Mouse (Mus musculus) midbrain, postnatal 0 days (tissue): ENCODE results near the gene Cdk14. TPM values are rescaled to one million over a fixed set of nuclear protein-coding genes. Genes with fewer than 3 reads are reported as not detected.

ENCODE experiments used
- ATAC-seq: fragments of 200-750 bp; cut with Nextera tagmentation; 2 replicates; pipeline ENCODE4 v1.8.0; 2017; ENCODE audit warnings: moderate number of reproducible peaks, mild to moderate bottlenecking, moderate TSS enrichment, moderate library complexity; ENCODE audit not compliant: low FRiP score
- DNase-seq: peaks from one replicate; pipeline ENCODE4 v3.0.0-alpha.2; 2015; ENCODE audit warnings: low spot score
- H3K27ac ChIP-seq: fragments of 300-500 bp; sonication (generic); 2 replicates; pipeline ENCODE4 v1.5.1; 2014; ENCODE audit warnings: low read depth, mild to moderate bottlenecking, low read length, mixed read lengths
- H3K27me3 ChIP-seq: fragments of 300-500 bp; sonication (generic); 2 replicates; pipeline ENCODE4 v1.6.1; 2014; ENCODE audit warnings: low read length, control low read depth, mixed read lengths; ENCODE audit not compliant: insufficient read depth
- H3K36me3 ChIP-seq: fragments of 300-500 bp; sonication (generic); 2 replicates; pipeline ENCODE4 v1.6.1; 2014; ENCODE audit warnings: low read length, control low read depth, mixed read lengths; ENCODE audit not compliant: insufficient read depth
- H3K4me1 ChIP-seq: fragments of 300-500 bp; sonication (generic); 2 replicates; pipeline ENCODE4 v1.6.1; 2014; ENCODE audit warnings: mild to moderate bottlenecking, control low read depth, antibody characterized with exemption, low read length, mixed read lengths; ENCODE audit not compliant: insufficient read depth
- H3K4me2 ChIP-seq: fragments of 300-500 bp; sonication (generic); 2 replicates; pipeline ENCODE4 v1.6.1; 2014; ENCODE audit warnings: low read depth, mild to moderate bottlenecking, low read length, mixed read lengths; ENCODE audit not compliant: poor library complexity, severe bottlenecking
- H3K4me3 ChIP-seq: fragments of 300-500 bp; sonication (generic); 2 replicates; pipeline ENCODE4 v1.5.1; 2014; ENCODE audit warnings: low read depth, mild to moderate bottlenecking, low read length, moderate library complexity
- H3K9ac ChIP-seq: fragments of 300-500 bp; sonication (generic); replicated peaks from 2 replicates; pipeline ENCODE4 v1.6.1; 2014; ENCODE audit warnings: mild to moderate bottlenecking, low read length, moderate library complexity, mixed read lengths; ENCODE audit not compliant: poor library complexity, severe bottlenecking
- H3K9me3 ChIP-seq: fragments of 300-500 bp; sonication (generic); 2 replicates; pipeline ENCODE4 v1.6.1; 2016; ENCODE audit warnings: low read length, control low read depth
- CTCF ChIP-seq: IDR thresholded peaks from 2 replicates; pipeline ENCODE4 v1.5.1; 2016; ENCODE audit warnings: antibody characterized with exemption, mild to moderate bottlenecking
- WGBS: fragments of 180-500 bp; shearing (Covaris S2); extraction: QIAGEN DNeasy Blood & Tissue Kit; methylation state at CpG from one replicate; pipeline ENCODE4 v1.1.7; 2014; 5-methylcytosine and 5-hydroxymethylcytosine counted together
- polyA plus RNA-seq: library from polyadenylated mRNA; unstranded; fragments of >200 nt; fragmentation: Nextera tagmentation; extraction: Ambion mirVana; gene quantifications from 2 replicates; pipeline ENCODE4 v1.2.1, GENCODE M21; 2015
- total RNA-seq: library from RNA; depleted of rRNA; stranded (reverse); fragments of >200 nt; gene quantifications from 2 replicates; pipeline ENCODE4 v1.2.3, GENCODE M21; 2014

The Cdk14 gene
- total and polyA plus RNA-seq, 2 experiments from 2014 or later, result 45.6 to 84.4 TPM

GRCm38 (mm10) chr5:5175611-5176010 lies 244.5 kb downstream of the Cdk14 start:
- Histone ChIP-seq H3K36me3 (no peaks in the 10 kb centered on the region), H3K4me2 (no peak overlapping the region), H3K27me3 (no peaks in the 10 kb centered on the region), H3K27ac (no peak overlapping the region), H3K9ac (no peak overlapping the region), H3K4me3 (no peak overlapping the region), H3K9me3 (no peaks in the 10 kb centered on the region), H3K4me1 (no peaks in the 10 kb centered on the region)
- no peak for TF ChIP-seq CTCF
- DNase-seq (no peak), ATAC-seq (no peak)
- 74% methylated on average over 1 of the region's 1 CpGs for WGBS

- DNase-seq (no peak), ATAC-seq (no peak)
- H3K27ac ChIP-seq, result no peak overlapping the region
- no peaks in the 10 kb centered on the region for H3K4me1 ChIP-seq
- H3K27me3 ChIP-seq, result no peaks in the 10 kb centered on the region
- no peak overlapping the region for H3K4me3 ChIP-seq
- no peak for TF ChIP-seq CTCF
- no peak overlapping the region for H3K9ac ChIP-seq
- H3K9me3 ChIP-seq, result no peaks in the 10 kb centered on the region
- WGBS, result 39% methylated on average over 1 of the region's 1 CpGs
- H3K36me3 ChIP-seq, result no peaks in the 10 kb centered on the region
- no peak overlapping the region for H3K4me2 ChIP-seq
These were observed 245.0 kb downstream of the Cdk14 start for GRCm38 (mm10) chr5:5175090-5175489.

- DNase-seq, result no peak
- no peak overlapping the region for H3K27ac ChIP-seq
- no peaks in the 10 kb centered on the region for H3K4me1 ChIP-seq
- ATAC-seq, result no peak
- H3K9me3 ChIP-seq, result no peaks in the 10 kb centered on the region
- 32% methylated on average over 2 of the region's 2 CpGs for WGBS
- no peaks in the 10 kb centered on the region for H3K36me3 ChIP-seq
- no peaks in the 10 kb centered on the region for H3K27me3 ChIP-seq
- H3K4me3 ChIP-seq, result no peak overlapping the region
- H3K4me2 ChIP-seq, result no peak overlapping the region
- H3K9ac ChIP-seq, result no peak overlapping the region
- no peak for TF ChIP-seq CTCF
These were observed 254.0 kb downstream of the Cdk14 start for GRCm38 (mm10) chr5:5166086-5166485.

GRCm38 (mm10) chr5:5164326-5164725 lies 255.8 kb downstream of the Cdk14 start:
- H3K4me3 ChIP-seq, result no peak overlapping the region
- no peak overlapping the region for H3K27ac ChIP-seq
- no peaks in the 10 kb centered on the region for H3K4me1 ChIP-seq
- no peaks in the 10 kb centered on the region for H3K36me3 ChIP-seq
- DNase-seq, result no peak
- H3K27me3 ChIP-seq, result no peaks in the 10 kb centered on the region
- no peak for TF ChIP-seq CTCF
- H3K4me2 ChIP-seq, result no peak overlapping the region
- 95% methylated on average over 5 of the region's 5 CpGs for WGBS
- no peak for ATAC-seq
- H3K9me3 ChIP-seq, result no peaks in the 10 kb centered on the region
- H3K9ac ChIP-seq, result no peak overlapping the region

- Histone ChIP-seq H3K4me3 (no peak overlapping the region), H3K4me1 (no peaks in the 10 kb centered on the region), H3K27ac (no peak overlapping the region), H3K9ac (no peak overlapping the region), H3K27me3 (no peaks in the 10 kb centered on the region), H3K36me3 (no peaks in the 10 kb centered on the region), H3K4me2 (no peak overlapping the region), H3K9me3 (no peaks in the 10 kb centered on the region)
- 91% methylated on average over 2 of the region's 2 CpGs for WGBS
- DNase-seq (no peak), ATAC-seq (no peak)
- no peak for TF ChIP-seq CTCF
These were observed 256.3 kb downstream of the Cdk14 start for GRCm38 (mm10) chr5:5163823-5164222.

- Histone ChIP-seq H3K36me3 (no peaks in the 10 kb centered on the region), H3K4me2 (no peak overlapping the region), H3K4me3 (no peak overlapping the region), H3K27ac (no peak overlapping the region), H3K9ac (no peak overlapping the region), H3K9me3 (no peaks in the 10 kb centered on the region), H3K4me1 (no peaks in the 10 kb centered on the region), H3K27me3 (no peaks in the 10 kb centered on the region)
- WGBS, result 86% methylated on average over 1 of the region's 1 CpGs
- no peak for TF ChIP-seq CTCF
- no peak for ATAC-seq
- no peak for DNase-seq
These were observed 260.6 kb downstream of the Cdk14 start for GRCm38 (mm10) chr5:5159521-5159920.

- no peak overlapping the region for H3K4me2 ChIP-seq
- WGBS, result 97% methylated on average over 5 of the region's 5 CpGs
- H3K27ac ChIP-seq, result no peak overlapping the region
- no peak overlapping the region for H3K4me3 ChIP-seq
- no peaks in the 10 kb centered on the region for H3K36me3 ChIP-seq
- no peak overlapping the region for H3K9ac ChIP-seq
- H3K27me3 ChIP-seq, result no peaks in the 10 kb centered on the region
- no peaks in the 10 kb centered on the region for H3K9me3 ChIP-seq
- ATAC-seq, result no peak
- no peak for DNase-seq
- no peaks in the 10 kb centered on the region for H3K4me1 ChIP-seq
- TF ChIP-seq CTCF, result no peak
These were observed 280.3 kb downstream of the Cdk14 start for GRCm38 (mm10) chr5:5139855-5140254.
